Mouse (Mus musculus) cerebellum, adult (tissue): ENCODE data around the gene Gm20388.

Experiments used
- ATAC-seq: cut with Nextera tagmentation; 2 replicates; pipeline ENCODE4 v1.9.2; 2017; ENCODE audit warnings: mild to moderate bottlenecking, moderate library complexity, mixed read lengths; ENCODE audit not compliant: insufficient number of reproducible peaks, low FRiP score, low TSS enrichment

Gene Gm20388

DNA sequence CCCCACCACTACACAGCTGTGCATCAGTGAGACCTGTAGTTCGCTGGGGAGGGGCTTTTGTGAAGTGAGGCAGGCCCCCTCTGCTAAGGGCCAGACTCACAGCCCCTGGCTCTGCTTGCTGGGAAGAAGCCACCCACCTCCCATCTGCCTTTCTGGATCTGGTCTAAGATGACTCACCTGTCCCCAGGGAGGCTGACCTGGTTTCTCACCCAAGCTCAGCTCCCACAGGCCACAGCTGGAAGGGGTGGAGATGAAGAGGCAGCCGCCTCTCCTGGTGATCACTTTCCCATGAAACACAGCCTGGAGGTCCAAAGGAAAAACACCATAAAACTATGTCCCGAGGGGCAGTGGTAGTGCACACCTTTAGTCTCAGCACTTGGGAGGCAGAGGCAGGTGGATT is 2918.8 kb downstream of the Gm20388 start:
- no peak for ATAC-seq

DNA sequence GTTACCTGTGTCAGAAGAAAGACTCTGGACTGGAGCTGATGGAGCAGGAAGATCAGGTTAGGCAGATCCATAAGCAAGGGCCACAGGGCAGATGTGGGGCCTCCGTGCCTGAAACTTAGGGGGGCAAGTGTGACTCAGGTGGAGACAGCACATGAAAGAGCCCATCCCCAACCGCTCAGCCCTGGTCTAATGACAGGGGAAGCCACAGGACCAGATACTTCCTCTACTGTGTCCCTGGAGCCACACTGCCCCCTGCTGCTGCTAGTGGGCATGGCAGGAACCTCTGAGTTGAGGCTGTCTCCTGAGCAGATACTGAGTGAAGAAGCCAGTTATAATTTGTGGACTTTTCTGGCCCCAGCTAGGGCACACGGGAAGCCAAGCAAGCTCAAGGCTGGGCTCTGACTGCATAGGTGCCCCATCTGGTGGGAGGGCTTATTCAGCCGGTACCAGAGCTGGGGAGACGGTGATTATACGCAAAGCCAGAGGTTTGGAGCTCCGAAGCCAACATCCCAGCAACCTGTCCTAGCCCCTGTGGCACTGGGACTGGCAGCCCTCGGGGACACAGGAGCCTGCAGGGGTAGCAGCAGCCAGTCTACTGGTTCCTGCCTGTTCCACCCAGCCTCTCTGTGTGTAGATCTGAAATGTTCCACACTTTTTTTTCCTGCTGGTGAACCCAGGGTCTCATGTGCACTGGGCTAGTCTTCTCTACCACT is 2919.9 kb downstream of the Gm20388 start:
- peak; percentile 60 for ATAC-seq

DNA sequence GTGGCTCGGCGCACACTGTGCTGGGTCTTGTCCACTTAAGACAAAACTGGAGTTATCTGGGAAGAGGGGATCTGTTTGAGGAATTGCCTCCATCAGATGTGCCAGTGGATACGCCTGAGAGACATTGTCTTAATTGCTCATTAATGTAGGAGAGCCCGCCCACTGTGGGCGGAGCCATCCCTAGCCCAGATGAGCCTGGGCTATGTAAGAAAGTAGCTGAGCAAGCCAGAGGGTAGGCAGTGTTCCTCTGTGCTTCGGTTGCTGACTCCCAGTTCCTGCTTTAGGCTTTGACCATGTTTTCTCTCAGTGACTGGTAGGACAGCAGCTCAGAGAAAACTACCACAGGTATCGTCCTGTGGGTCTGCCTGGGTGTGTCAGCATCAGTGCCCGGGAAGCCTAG is 2923.8 kb downstream of the Gm20388 start:
- no peak for ATAC-seq

DNA sequence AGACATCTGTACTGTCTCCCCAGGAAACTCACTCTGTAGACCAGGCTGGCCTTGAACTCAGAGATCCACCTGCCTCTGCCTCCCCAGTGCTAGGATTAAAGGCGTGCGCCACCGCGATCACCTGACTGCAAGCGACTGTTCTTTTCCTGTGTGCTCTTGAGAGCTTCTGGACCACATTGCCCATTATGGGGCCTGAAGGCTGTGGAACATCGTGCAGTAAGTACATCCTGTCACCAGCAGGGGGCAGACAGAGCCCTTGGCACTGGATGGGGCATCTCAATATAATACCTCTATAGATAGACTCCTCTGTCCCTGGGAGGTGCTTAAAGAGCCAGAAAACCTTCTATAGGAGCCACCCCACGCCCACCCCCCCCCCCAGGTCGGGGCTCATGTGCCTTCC is 2924.3 kb downstream of the Gm20388 start:
- ATAC-seq, result peak; percentile 69; the same call in 1 of the 2 replicates

DNA sequence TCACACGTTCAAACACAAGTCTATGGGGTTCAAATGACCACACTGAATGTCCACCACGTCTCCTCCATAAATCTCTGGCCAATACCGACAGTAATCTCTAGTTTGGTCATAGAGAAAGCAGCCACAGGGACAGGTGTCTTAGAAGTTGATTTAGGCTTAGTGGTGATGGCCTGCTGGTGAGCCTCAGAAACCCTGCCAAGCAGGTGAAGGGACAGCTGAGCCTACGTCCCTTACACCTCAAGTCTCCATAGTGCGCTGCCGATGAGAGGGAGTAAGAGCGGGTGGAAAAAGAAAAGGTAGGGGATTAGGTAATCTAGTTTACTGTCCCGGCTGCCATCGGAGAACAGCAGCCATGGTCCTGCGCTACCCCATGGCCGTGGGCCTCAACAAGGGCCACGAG is 2925.6 kb downstream of the Gm20388 start:
- no peak for ATAC-seq

DNA sequence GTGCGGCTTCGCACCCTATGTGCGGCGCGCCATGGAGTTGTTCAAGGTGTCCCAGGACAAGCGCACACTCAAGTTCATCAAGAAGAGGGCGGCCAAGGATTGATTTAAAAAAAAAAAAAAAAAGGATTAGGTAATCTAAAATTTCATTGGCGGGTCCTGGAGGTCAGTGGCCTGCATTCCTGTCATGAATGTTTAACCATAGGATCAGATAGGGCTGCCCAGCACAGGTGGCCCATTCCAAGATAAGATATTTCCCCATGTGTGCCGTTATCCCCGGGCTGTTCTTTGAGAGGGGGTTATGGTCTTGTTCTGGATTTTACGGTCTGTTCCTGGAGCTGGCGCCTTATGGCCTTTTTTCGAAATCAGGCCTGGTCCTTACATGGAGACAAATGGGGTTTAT is 2926.1 kb downstream of the Gm20388 start:
- no peak for ATAC-seq

DNA sequence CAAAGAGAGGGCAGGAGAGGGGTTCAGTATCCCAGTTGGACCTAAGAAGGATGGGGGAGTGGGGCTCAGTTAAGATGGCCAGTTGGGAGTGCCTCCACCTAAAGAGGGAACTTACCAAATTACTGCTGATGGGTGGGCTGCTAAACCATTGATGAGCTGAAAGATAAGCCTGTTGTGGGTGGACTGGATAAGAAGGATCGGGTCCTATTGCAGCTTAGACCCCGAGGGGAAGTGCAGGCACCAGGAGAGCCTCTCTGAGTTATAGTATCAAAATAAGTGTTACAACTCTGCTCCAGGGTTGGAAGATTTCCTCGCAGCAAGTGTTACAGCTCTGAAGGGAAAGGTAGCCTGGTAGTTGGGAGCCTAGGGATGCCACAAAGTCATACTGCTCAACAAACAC is 2933.5 kb downstream of the Gm20388 start:
- ATAC-seq, result no peak

DNA sequence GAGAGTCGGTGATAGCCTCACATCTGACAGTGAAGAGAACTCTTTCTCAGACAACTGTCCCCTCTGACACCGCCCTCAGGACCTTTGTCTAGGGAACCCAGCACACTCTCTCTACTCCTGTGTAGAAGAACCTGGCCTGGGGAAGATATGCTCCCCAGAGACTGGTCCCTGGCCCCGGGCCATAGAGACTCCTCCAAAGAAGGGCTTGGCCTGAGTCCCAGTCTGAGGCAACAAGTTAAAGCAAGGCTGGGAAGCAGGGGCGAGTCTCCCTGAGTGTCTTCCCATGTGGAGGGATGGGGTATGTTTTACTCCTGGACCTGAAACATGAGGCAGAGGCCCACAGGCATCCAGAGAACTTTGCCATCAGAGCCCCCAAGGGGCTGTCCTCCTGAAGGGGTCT is 2935.0 kb downstream of the Gm20388 start:
- no peak for ATAC-seq

DNA sequence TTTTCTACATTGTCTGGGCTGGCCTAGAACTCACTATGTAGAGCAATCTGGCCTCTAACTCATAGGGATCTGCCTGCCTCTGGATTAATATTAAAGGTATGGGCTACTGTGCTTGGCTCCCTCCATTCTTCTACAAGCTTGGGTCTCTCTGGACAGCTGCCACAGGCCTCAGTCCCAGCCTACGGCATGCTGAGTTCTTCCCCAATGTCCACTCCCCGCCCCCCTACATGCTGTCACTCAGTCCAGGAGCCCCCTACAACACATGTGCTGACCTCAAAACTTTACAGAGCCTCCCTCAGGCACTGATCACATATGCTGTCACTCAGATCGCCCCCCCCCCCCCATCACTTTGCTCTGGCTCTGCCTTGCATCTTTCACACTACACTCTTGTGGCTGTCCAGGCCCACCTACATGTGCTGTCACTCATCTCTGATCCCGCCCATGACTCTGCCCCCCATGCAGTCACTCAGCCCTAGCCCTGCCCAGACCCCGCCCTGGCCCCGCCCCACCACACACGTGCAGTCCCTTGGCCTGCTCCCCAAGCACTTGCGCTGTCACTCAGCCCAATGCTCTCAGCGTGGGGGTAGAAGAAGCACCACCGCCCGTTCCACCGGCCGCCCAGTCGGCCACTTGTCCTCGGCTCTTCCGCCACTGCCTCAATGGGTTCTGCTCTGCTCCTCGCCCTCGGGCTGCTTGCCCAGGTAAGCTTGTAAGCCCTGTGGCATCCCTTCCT is 2937.4 kb downstream of the Gm20388 start, which contains the start of gene Cdh15:
Cdh15 (plus strand) TSS at position 138 of the 733 bp plus-strand sequence.
- ATAC-seq, result peak; percentile 60; the same call in 1 of the 2 replicates

DNA sequence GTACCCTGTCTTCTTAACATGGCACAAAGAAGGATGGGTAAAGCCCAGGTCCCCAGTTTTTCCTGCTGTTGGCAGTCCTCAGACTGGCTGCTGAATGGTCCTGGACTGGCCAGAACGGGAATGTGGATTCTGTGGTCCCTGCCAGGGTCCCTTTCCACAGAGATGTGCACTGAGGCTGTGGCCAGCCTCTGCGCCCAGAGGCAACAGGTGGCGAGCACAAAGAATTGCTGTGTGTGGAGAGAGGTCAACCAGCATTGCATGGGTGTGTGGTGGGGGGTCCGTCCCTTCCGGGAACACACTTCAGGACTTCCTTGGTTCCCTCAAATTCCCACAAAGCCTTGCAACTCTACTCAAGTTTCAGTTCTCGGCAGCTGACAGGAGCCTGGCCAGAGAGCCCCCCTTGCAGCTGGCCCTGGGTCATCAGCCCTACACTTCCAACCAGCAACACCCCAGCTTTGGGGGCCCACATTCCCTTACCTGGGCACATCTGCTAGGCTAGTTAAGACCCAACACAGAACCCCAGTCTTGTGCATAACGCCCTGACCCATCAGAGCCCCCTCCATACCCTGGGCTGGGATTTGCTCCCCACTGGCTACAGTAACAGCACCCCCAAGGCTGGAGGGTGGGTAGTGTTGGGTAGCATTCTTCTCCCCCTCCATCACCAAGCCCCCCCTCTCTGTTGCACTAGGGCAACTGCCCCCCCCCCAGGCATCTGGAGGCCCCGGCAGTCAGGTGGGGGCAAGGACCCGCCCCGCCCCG is 2938.7 kb downstream of the Gm20388 start:
- ATAC-seq, result no peak

DNA sequence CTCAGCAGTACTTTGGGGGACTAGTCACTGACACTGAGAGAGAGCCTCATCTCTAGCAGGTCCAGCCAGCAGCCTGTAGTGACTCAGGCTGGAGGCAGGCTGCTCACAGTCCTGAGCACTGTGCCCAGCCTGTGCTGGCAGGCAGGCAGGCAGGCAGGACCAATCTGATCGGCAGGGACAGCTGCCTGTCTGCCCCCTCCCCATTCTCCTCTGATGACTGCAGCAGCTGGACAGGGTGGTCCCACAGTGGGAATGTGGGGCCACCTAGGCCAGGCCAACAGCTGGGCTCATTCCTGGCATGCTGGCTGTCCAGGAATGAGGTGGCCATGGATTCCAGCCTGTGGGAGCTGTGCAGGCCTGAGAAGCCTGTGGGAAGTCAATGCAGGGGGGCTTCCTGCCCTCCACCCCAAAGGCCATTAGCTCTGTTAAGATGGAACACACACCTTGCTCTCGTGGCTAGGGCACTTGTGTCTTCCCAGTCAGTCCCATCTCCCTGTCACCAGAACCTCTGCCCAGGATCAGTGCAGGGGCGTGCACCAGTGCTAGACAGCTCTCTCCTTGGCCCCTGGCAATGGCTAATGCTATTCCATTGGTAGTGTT is 2940.1 kb downstream of the Gm20388 start:
- no peak for ATAC-seq

DNA sequence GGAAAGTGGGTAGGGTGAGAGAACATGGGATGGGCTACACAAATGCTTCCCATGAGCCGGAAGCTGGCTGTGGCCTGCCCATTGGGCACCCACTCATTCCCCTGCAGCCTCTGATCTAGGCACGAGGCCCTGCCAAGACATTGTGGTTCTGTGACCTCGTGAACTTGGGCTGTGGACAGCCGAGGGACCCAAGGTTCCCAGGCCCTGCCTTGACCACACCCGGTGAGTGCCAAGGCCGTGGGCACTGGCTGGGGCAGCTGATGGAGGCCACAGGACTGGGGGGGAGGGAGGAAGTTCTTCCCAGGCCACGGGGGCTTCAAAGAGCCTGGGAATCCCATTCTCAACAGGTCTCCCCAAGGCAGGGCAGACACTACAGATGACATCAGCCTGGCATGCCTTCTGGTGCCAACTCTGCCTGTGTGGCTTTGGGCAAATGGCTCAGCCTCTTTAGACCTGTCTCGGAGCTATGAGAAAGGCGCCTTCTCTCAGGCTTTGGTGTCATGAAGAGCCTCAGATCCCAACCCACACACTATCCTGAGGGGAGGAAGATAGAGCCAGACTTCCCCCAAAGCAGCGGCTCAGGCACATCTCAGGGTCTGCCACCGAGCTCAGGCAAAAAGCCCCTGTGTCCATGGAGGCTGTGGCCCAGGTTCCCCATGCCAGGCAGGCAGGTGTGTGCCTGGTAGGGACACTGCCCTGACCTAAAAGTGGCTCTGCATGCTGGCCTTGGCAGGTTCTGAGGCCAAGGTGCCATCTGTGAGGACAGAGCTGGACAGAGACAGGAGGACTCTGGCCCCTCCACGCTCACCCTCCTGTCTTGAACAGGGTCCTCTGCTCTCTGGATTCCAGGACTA is 2941.3 kb downstream of the Gm20388 start:
- peak; percentile 69 for ATAC-seq

DNA sequence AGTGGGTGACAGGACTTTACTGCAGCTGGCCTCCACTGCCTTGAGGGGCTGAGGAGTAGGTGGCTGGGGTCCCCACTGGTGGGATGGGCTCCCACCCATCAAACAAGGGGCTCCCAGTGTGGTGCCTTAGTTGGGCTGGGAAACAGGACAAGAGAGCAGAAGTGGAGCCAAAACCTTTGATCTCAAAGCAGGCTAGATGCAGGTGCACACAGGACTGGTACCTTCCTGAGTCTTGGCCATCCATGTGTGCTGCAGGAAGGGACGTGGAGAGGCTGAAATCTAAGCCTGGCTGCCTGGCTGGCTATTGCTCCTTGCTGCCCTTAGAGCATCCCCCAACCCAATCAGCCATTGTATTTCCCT is 2941.9 kb downstream of the Gm20388 start:
- peak; percentile 18; the same call in 1 of the 2 replicates for ATAC-seq

DNA sequence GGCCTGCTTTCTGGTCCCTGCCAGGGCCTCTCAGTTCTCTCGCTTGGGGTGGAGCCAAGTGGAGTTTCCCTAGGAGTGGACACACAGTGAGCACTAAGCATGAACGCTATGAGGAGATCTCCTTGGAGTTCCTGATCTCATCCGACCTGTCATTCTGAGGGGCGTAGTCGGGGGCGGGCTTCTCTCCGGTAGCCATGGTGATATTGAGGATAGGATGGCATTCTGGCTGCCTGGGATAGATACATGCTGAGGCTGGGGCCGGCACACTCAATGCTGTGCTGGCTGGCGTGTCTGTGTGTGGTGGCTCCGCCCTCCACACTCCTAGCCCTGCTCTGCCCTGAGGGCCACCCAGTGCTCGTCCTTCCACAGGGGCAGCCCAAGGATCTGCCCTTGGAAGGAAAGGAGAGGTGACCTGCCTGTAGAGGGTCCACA is 2942.7 kb downstream of the Gm20388 start:
- ATAC-seq, result peak; percentile 17; the same call in 1 of the 2 replicates

DNA sequence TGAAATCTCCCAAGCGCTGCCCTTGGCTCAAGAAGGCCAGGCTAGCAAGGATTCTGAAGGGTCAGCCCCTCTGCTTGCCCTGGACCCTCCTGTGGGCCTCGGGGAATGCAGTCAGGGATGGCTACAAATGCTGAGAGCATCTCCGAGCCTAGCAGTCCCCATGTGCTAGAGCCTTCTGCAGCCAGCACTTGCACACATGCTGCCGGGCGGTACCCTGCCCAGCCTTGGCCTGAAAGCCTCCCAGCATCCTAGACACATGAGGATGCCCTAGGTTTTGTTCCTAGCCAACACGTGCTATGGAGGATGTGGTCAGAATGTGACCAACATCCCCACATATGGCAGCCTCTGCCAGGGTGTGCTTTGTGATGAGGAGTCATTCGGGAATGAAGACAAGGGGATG is 2943.7 kb downstream of the Gm20388 start:
- ATAC-seq, result no peak

DNA sequence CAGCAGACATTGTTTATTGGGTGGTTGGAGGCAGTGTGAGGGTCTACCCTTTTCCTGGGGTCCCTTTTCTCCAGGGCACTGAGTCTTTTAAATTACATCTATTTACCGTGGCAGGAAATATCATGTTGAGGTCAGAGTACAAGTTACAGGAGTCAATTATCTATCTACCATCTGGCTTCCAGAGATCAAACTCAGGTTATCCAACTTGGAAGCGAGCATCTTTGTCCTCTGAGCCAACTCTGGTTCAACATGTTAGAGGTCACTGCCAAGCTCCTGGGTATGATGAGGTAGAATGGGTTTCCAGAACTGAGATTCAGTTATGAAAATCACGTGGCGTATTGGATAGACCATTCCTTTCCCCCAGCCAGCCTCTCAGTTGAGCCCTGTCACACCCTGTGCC is 2944.5 kb downstream of the Gm20388 start:
- ATAC-seq, result no peak

DNA sequence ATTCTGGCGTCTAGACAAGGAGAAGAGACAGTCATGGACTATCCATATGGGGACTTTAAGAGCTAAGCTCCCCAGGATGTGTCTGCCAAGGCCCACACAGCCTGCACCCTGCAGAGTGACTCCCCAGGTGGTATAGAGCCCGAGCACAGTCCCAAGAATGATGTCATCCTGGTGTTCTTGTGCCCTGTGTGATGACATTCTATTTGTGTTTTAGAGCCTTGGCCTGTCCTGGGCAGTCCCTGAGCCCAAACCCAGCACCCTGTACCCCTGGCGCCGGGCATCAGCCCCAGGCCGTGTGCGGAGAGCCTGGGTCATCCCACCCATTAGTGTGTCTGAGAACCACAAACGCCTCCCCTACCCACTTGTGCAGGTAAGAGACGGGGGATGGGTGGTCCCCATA is 2945.6 kb downstream of the Gm20388 start:
- ATAC-seq, result no peak

DNA sequence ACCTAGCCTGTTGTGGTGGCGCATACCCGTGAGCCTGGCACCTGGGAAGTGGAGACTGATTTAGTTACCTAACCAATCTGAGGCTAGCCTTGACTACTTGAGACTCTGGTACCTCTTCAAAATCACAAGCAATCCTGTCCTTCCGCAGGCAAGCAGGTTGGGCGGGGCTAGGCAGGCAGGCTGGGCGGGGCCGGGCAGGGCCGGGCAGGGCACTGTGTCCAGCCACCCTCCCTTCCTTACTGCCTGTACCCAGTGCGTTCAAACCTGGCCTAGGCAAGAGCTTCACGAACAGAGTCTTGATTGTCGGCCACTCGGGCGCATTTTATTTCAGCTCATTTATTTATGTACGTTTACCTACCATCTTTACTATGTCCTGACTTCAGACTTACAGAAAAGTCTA is 2949.2 kb downstream of the Gm20388 start:
- no peak for ATAC-seq

DNA sequence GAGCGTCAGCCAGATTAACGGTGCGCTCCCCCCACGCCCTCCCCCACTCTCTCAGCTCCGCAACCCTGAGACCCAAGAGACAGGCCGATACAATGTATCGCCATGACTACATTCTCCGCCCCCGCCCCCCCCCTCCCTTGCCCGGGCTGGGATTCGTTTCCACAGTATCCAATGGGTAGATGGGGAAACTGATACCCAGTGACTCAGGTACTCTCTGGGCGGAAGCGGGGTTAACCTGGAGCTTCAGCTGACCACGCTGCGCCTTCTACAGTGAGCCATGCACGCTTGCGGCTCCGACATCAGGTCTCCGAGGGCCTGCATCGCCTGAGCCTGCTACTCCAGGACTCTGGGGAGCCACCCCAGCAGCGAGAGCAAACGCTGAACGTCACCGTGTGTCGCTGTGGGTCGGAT is 2954.1 kb downstream of the Gm20388 start:
- no peak for ATAC-seq

DNA sequence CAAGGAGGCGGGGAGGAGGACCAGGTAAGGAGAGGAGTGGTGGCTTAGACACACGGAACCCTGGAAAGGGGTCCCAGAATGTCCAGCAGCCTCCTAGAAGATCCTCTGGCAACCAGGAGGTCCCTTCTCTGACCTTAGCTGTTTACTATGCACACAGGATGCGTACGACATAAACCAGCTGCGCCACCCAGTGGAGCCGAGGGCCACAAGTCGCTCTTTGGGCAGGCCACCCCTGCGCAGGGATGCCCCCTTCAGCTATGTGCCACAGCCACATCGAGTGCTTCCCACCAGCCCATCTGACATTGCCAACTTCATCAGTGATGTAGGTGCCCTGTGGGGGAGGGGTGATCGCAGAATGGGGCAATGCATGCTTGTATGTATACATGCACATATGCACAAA is 2954.8 kb downstream of the Gm20388 start:
- no peak for ATAC-seq
